ENCODE assay signal across 8 mouse cellular contexts in the genomic region with DNA sequence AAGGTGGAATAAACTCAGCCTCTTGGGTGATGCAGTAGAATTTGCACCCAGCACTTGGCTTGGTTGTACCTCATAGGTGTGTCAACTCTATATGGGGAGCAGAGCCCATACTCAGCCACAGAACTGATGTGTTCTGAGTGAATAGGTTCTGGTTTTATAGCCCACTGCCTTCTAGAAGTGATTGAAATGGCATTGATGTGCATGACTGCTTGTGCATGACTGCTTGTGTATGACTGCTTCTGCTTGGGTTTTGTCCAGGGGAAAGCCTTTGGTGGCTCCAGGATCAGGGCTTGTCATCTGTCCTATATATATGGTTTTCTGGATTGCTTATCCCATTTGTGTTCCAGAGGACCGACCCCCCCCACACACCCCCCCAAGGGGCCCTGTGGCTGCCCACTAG.
"Had no signal": no experiment of that assay in that cellular context is flagged by ENCODE, and none has a peak within 500 bp of the region (broad histone marks: within the 10 kb centered on the region; RNA-seq: fewer than 3 reads in every experiment).

No protein-coding gene starts in this region.

- DNase-seq: left cerebral cortex, postnatal 4 days; lung, adult 18-20 months; right cerebral cortex, postnatal 14 days; thymus, adult 18-20 months; thymus, postnatal 14 days had no signal

- H3K4me3 ChIP-seq: limb, embryonic 13.5 days; midbrain, embryonic 12.5 days had no signal

- H3K27ac ChIP-seq: limb, embryonic 13.5 days; liver, embryonic 14.5 days; midbrain, embryonic 12.5 days had no signal

- H3K9me3 ChIP-seq: limb, embryonic 13.5 days; midbrain, embryonic 12.5 days had no signal

- H3K9ac ChIP-seq: limb, embryonic 13.5 days; liver, embryonic 14.5 days; midbrain, embryonic 12.5 days had no signal

- H3K4me2 ChIP-seq: limb, embryonic 13.5 days; midbrain, embryonic 12.5 days had no signal

- H3K27me3 ChIP-seq: limb, embryonic 13.5 days; midbrain, embryonic 12.5 days had no signal

- H3K4me1 ChIP-seq: limb, embryonic 13.5 days; midbrain, embryonic 12.5 days had no signal
